Mouse (Mus musculus) hindbrain, postnatal 0 days (tissue): ENCODE results near the gene Hist1h2an. TPM values are rescaled to one million over a fixed set of nuclear protein-coding genes. Genes with fewer than 3 reads are reported as not detected.
"Not testable (repeated sequence)": the region's sequence is repeated elsewhere in the genome, so short reads cannot be mapped to it uniquely, and the experiment has no call there.

Source experiments
- ATAC-seq: fragments of 200-750 bp; cut with Nextera tagmentation; 2 replicates; pipeline ENCODE4 v1.8.0; 2017; ENCODE audit warnings: mild to moderate bottlenecking, moderate TSS enrichment, moderate library complexity
- DNase-seq: peaks from one replicate; pipeline ENCODE4 v3.0.0-alpha.2; 2015; ENCODE audit warnings: low spot score
- H3K27ac ChIP-seq: fragments of 300-500 bp; sonication (generic); 2 replicates; pipeline ENCODE4 v1.5.1; 2014; ENCODE audit warnings: mild to moderate bottlenecking
- H3K27me3 ChIP-seq: fragments of 300-500 bp; sonication (generic); 2 replicates; pipeline ENCODE4 v1.6.1; 2014; ENCODE audit warnings: low read length, mixed read lengths; ENCODE audit not compliant: insufficient read depth
- H3K36me3 ChIP-seq: fragments of 300-500 bp; sonication (generic); 2 replicates; pipeline ENCODE4 v1.6.1; 2014; ENCODE audit warnings: low read length, mixed read lengths; ENCODE audit not compliant: insufficient read depth
- H3K4me1 ChIP-seq: fragments of 300-500 bp; sonication (generic); 2 replicates; pipeline ENCODE4 v1.6.1; 2014; ENCODE audit warnings: antibody characterized with exemption, low read length, mixed read lengths; ENCODE audit not compliant: insufficient read depth
- H3K4me2 ChIP-seq: fragments of 300-500 bp; sonication (generic); 2 replicates; pipeline ENCODE4 v1.6.1; 2014; ENCODE audit warnings: low read depth, mild to moderate bottlenecking, low read length, moderate library complexity, mixed read lengths
- H3K4me3 ChIP-seq: fragments of 300-500 bp; sonication (generic); 2 replicates; pipeline ENCODE4 v1.5.1; 2014; ENCODE audit warnings: low read length
- H3K9ac ChIP-seq: fragments of 300-500 bp; sonication (generic); replicated peaks from 2 replicates; pipeline ENCODE4 v1.6.1; 2014; ENCODE audit warnings: mild to moderate bottlenecking, low read length, moderate library complexity, mixed read lengths
- H3K9me3 ChIP-seq: fragments of 300-500 bp; sonication (generic); 2 replicates; pipeline ENCODE4 v1.6.1; 2016; ENCODE audit warnings: low read length, mixed read lengths
- CTCF ChIP-seq: IDR thresholded peaks from 2 replicates; pipeline ENCODE4 v1.5.1; 2016; ENCODE audit warnings: antibody characterized with exemption, control low read depth, low read depth
- WGBS: fragments of 180-500 bp; shearing (Covaris S2); extraction: QIAGEN DNeasy Blood & Tissue Kit; methylation state at CpG from one replicate; pipeline ENCODE4 v1.1.7; 2014; 5-methylcytosine and 5-hydroxymethylcytosine counted together
- polyA plus RNA-seq: library from polyadenylated mRNA; unstranded; fragments of >200 nt; fragmentation: Nextera tagmentation; extraction: Ambion mirVana; gene quantifications from 2 replicates; pipeline ENCODE4 v1.2.1, GENCODE M21; 2015
- total RNA-seq: library from RNA; depleted of rRNA; stranded (reverse); fragments of >200 nt; gene quantifications from 2 replicates; pipeline ENCODE4 v1.2.3, GENCODE M21; 2014

The Hist1h2an gene
- total and polyA plus RNA-seq, 2 experiments from 2014 or later, result 5.4 to 641 TPM

DNA sequence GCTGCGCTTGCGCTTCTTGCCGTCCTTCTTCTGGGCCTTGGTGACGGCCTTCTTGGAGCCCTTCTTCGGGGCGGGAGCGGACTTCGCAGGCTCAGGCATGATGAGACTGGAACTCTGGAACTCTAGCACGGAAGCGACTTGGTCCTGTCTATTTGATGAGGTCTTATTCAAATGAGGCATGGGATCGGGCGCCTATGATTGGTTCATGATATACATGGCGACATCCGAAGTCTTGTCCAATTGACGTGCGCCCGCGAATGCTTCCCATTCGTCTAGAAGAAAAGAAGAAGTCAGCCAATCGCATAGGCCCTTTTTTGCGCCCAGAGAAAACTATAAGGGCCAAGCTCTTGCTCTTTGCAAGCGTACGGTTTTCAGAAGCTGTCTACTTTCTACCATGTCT is 23.1 kb upstream of the Hist1h2an start, which contains the start of the genes Hist1h2bq and Hist1h2ao:
Hist1h2bq (minus strand) TSS at position 125 of the 400 bp plus-strand sequence.
Hist1h2ao (plus strand) TSS at position 393 of the 400 bp plus-strand sequence.
- H3K4me1 ChIP-seq, H3K27ac ChIP-seq, H3K36me3 ChIP-seq, H3K9me3 ChIP-seq, H3K4me2 ChIP-seq, H3K27me3 ChIP-seq, H3K9ac ChIP-seq, DNase-seq, H3K4me3 ChIP-seq: not testable (repeated sequence)
- ATAC-seq, result peak; percentile 98
- WGBS, result no CpG with 5 or more reads among the region's 23 CpGs

DNA sequence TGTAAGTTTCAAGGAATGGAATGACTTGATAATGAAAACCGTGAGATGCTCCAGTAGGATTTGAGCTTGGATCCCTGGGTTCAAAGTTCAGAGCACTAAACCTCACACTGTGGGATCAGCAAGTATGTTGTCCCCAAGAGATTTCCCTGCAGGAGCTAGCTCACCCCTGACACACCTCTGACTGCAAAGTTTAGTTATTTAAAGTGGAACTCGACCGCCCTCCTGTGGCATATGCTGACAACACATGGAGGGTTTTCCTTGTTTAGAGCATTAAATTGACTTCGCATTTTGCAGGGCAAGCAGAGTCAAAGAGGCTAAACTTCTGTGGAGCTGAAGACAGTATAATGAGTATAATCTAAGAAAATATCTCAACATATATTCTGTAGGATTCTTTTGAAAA is 16.0 kb upstream of the Hist1h2an start:
- no CpG with 5 or more reads among the region's 4 CpGs for WGBS
- ATAC-seq, result peak; percentile 68
- not testable (repeated sequence) for H3K27ac ChIP-seq, DNase-seq, H3K9me3 ChIP-seq, H3K9ac ChIP-seq, H3K4me3 ChIP-seq, H3K36me3 ChIP-seq, H3K4me1 ChIP-seq, H3K27me3 ChIP-seq, H3K4me2 ChIP-seq

DNA sequence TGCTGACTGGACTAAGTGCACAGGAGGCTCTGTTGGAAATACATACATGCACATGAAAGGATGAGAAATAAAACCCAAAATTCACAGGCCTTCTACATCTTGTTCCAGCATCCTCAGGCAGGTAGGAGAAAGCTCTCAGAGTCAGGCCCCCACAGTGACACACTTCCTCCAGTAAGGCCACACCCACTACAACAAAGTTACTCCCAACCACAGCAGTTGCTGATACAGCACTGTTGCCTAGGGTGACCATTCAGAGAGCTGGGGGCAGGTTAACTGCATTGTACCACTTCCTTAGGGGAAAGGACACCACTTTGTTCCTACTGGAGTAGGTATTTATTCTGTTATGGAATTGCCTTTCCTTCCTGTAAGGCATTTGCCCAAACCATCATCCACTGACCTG is 10.1 kb upstream of the Hist1h2an start:
- H3K27me3 ChIP-seq, ATAC-seq, H3K9ac ChIP-seq, H3K9me3 ChIP-seq, H3K36me3 ChIP-seq, DNase-seq, H3K4me1 ChIP-seq, H3K27ac ChIP-seq, H3K4me2 ChIP-seq, H3K4me3 ChIP-seq: not testable (repeated sequence)

DNA sequence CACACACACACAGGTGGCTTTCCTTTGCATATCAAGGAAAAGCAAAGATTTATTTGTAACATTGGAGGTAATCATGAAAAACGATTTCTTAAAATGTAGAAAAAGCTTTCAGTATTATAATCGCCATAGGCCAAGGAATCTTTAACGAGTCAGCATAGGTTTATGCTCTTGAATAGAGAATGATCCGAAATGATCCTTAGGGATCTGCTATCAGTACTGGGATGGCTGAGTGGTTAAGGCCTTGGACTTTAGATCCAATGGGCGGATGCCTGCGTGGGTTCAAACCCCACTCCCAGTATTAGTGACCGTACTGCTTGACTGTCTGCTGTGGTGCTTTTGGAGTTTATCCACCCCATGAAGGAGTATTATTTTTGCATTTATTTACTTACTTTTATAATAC is 8.6 kb upstream of the Hist1h2an start:
- no peak overlapping the region for H3K4me2 ChIP-seq
- no peak for TF ChIP-seq CTCF
- 90% methylated on average over 7 of the region's 7 CpGs for WGBS
- no peak overlapping the region for H3K4me3 ChIP-seq
- no peaks in the 10 kb centered on the region for H3K27me3 ChIP-seq
- no peaks in the 10 kb centered on the region for H3K9me3 ChIP-seq
- DNase-seq (no peak), ATAC-seq (no peak)
- H3K9ac ChIP-seq, result no peak overlapping the region
- no peak overlapping the region for H3K27ac ChIP-seq
- H3K4me1 ChIP-seq, result peaks cover 1% of the 10 kb centered on the region; the same call in 1 of the 2 replicates
- no peaks in the 10 kb centered on the region for H3K36me3 ChIP-seq

DNA sequence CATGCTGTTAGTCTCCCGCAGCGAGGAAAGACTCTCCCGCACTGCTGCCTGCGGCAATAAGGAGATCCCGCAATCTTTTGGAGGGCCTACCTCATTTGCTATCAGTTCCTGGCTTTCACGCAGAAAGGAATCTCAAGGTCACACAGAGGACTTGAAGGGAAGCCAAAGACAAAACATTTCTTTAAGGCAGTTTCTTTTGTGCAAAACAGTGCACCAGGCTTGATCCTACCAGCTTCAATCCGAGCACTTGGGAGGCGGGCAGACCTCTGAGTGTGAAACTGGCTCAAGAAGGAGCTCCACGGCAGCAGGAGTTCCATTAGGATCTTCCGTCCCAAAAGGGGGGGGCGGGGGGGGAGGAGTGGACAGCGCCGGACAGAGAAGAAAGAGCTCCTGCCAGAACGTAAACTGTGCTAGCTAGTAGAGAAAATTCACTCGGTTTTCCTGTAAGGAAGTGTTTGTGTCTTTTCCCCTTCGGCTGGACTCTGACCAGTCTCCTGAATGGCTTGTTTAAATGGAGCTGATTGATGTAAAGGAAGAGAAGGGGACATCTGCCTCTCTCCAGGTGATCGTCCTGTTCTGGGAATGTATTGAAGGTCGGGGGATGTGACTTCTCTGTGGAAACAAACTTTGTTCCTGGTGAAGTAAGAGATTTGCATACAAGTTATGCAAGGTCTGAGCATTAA is 3.7 kb upstream of the Hist1h2an start:
- no peak overlapping the region for H3K9ac ChIP-seq
- no peak for TF ChIP-seq CTCF
- no peak overlapping the region for H3K4me3 ChIP-seq
- 10% methylated on average over 16 of the region's 18 CpGs for WGBS
- ATAC-seq (no peak), DNase-seq (peak; percentile 16)
- H3K27me3 ChIP-seq, result no peaks in the 10 kb centered on the region
- peaks cover 3% of the 10 kb centered on the region; the same call in 1 of the 2 replicates for H3K4me1 ChIP-seq
- no peaks in the 10 kb centered on the region for H3K9me3 ChIP-seq
- H3K36me3 ChIP-seq, result no peaks in the 10 kb centered on the region
- H3K4me2 ChIP-seq, result peak overlapping the region; percentile 50
- no peak overlapping the region; the same call in 1 of the 2 replicates for H3K27ac ChIP-seq

DNA sequence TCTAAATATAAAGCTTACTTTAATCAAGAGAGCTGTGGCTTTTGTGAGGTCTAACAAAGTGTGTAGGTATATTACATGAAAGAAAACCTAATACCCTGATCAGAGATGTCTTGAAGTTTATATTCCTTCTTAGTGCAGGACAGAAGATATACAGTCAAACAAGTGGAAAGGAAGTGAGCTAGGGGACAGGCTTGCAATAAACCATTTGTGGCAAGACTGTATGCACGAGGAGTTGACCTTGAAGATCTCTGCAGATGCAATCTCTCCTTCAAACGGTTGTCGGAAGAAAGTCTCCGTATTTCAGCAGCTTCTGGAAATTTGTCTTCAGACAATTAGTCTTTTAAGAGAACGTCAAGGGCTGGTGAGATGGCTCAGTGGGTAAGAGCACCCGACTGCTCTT is 2.9 kb upstream of the Hist1h2an start:
- Histone ChIP-seq H3K9me3 (no peaks in the 10 kb centered on the region), H3K27me3 (no peaks in the 10 kb centered on the region), H3K4me3 (no peak overlapping the region), H3K36me3 (no peaks in the 10 kb centered on the region), H3K4me2 (no peak overlapping the region), H3K9ac (no peak overlapping the region), H3K4me1 (peaks cover 3% of the 10 kb centered on the region; the same call in 1 of the 2 replicates), H3K27ac (no peak overlapping the region)
- ATAC-seq (no peak), DNase-seq (no peak)
- 68% methylated on average over 6 of the region's 6 CpGs for WGBS
- no peak for TF ChIP-seq CTCF
